Mouse (Mus musculus): ENCODE data around the gene Dusp16.

GRCm38 (mm10) chr6:134840346-134840745 lies 47.9 kb upstream of the Dusp16 start:
- TF ChIP-seq MYOD1 (IDR thresholded peaks at IDR 0.05; ENCODE audit: control insufficient read depth in 1 of 3, insufficient read length in 2 of 3, low read depth in 2 of 3): no peak
- TF ChIP-seq POLR2A (IDR thresholded peaks at IDR 0.05; ENCODE audit: insufficient read length, low read depth): no peak
- no peak for TF ChIP-seq MAX (IDR thresholded peaks at IDR 0.05; ENCODE audit: low read depth)
- TF ChIP-seq TCF12 (IDR thresholded peaks at IDR 0.05; ENCODE audit: insufficient read depth, poor library complexity, severe bottlenecking): no peak
- TF ChIP-seq USF1 (IDR thresholded peaks at IDR 0.05; ENCODE audit: low read depth): no peak
- TF ChIP-seq CEBPB (IDR thresholded peaks at IDR 0.05; ENCODE audit: insufficient read depth, poor library complexity, severe bottlenecking): no peak
